Mouse (Mus musculus) lung, adult 2 months (tissue): ENCODE measurements at regions not wholly inside any gene's neighbourhood (a gene's known extent, or its start where the extent isn't known, plus 50 kb on each side); places are given as distances from the start of the nearest gene placed in this dataset.

Experiments used
- CTCF ChIP-seq: fragments of 200-500 bp; IDR thresholded peaks from 2 replicates; pipeline ENCODE4 v1.5.1; 2011; ENCODE audit warnings: mild to moderate bottlenecking, low read length, control low read depth; ENCODE audit not compliant: insufficient read depth
- POLR2A ChIP-seq: fragments of 200-500 bp; IDR thresholded peaks from 2 replicates; pipeline ENCODE4 v1.6.1; 2011; ENCODE audit warnings: low read depth, mild to moderate bottlenecking, control low read depth, low read length, borderline replicate concordance; ENCODE audit errors: extremely low read depth

DNA sequence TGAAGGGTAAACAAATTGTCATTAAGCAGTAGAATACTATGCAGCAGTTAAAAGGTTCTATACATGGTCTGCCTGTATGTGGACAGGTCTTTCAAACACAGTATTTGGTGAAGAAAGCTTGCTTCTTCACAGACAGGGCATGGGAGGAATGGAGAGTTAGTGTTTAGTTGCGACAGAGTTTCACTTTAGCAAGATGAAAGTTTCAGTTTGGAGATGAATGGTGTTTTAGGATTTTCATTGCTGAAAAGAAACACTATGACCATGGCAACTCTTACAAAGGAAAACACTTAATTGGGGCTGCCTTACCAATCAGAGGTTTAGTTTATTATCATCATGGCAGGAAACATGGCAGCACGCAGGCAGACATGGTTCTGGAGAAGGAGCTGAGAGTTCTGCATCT lies 162.2 kb upstream of the Id2 start:
- TF ChIP-seq CTCF: no peak
- TF ChIP-seq POLR2A: no peak
